Mouse (Mus musculus) lung, postnatal 0 days (tissue): ENCODE results near the gene Arrdc3. TPM values are rescaled to one million over a fixed set of nuclear protein-coding genes. Genes with fewer than 3 reads are reported as not detected.
"Not testable (repeated sequence)": the region's sequence is repeated elsewhere in the genome, so short reads cannot be mapped to it uniquely, and the experiment has no call there.

Experiments
- ATAC-seq: fragments of 200-750 bp; cut with Nextera tagmentation; 2 replicates; pipeline ENCODE4 v1.8.0; 2017; ENCODE audit warnings: moderate library complexity
- DNase-seq: peaks from one replicate; pipeline ENCODE4 v3.0.0-alpha.2; 2016; ENCODE audit warnings: low spot score
- H3K27ac ChIP-seq: fragments of 300-500 bp; sonication (generic); 2 replicates; pipeline ENCODE4 v1.5.1; 2014; ENCODE audit warnings: antibody characterized with exemption, mild to moderate bottlenecking, low read length, mixed read lengths
- H3K27me3 ChIP-seq: fragments of 300-500 bp; sonication (generic); replicated peaks from 2 replicates; pipeline ENCODE4 v1.6.1; 2014; ENCODE audit warnings: low read length, mixed read lengths; ENCODE audit not compliant: insufficient read depth
- H3K36me3 ChIP-seq: fragments of 300-500 bp; sonication (generic); 2 replicates; pipeline ENCODE4 v1.6.1; 2014; ENCODE audit warnings: low read length, mixed read lengths; ENCODE audit not compliant: insufficient read depth
- H3K4me1 ChIP-seq: fragments of 300-500 bp; sonication (generic); 2 replicates; pipeline ENCODE4 v1.6.1; 2014; ENCODE audit warnings: antibody characterized with exemption, low read depth, low read length, mixed read lengths; ENCODE audit not compliant: insufficient read depth
- H3K4me2 ChIP-seq: fragments of 300-500 bp; sonication (generic); replicated peaks from 2 replicates; pipeline ENCODE4 v1.6.1; 2014; ENCODE audit warnings: low read depth, mild to moderate bottlenecking, low read length, moderate library complexity, mixed read lengths
- H3K4me3 ChIP-seq: fragments of 300-500 bp; sonication (generic); 2 replicates; pipeline ENCODE4 v1.5.1; 2014; ENCODE audit warnings: low read depth, low read length
- H3K9ac ChIP-seq: fragments of 300-500 bp; sonication (generic); replicated peaks from 2 replicates; pipeline ENCODE4 v1.6.1; 2014; ENCODE audit warnings: low read depth, mild to moderate bottlenecking
- H3K9me3 ChIP-seq: fragments of 300-500 bp; sonication (generic); 2 replicates; pipeline ENCODE4 v1.6.1; 2016; ENCODE audit warnings: low read length, mixed read lengths
- CTCF ChIP-seq: IDR thresholded peaks from 2 replicates; pipeline ENCODE4 v1.5.1; 2016; ENCODE audit warnings: antibody characterized with exemption, mild to moderate bottlenecking
- EP300 ChIP-seq: IDR thresholded peaks from 2 replicates; pipeline ENCODE4 v1.6.1; 2016; ENCODE audit warnings: antibody characterized with exemption, mild to moderate bottlenecking, control low read depth
- WGBS: fragments of 180-500 bp; shearing (Covaris S2); extraction: QIAGEN DNeasy Blood & Tissue Kit; methylation state at CpG from one replicate; pipeline ENCODE4 v1.1.7; 2014; 5-methylcytosine and 5-hydroxymethylcytosine counted together
- polyA plus RNA-seq: library from polyadenylated mRNA; unstranded; fragments of >200 nt; fragmentation: Nextera tagmentation; extraction: Ambion mirVana; gene quantifications from 2 replicates; pipeline ENCODE4 v1.2.1, GENCODE M21; 2015

Gene Arrdc3
- polyA plus RNA-seq, 1 experiment from 2014 or later = 59.5 TPM

- no peak for ATAC-seq
- Histone ChIP-seq H3K4me3 (peak overlapping the region; percentile 63), H3K9me3 (no peaks in the 10 kb centered on the region), H3K4me2 (peak overlapping the region; percentile 62), H3K27ac (peak overlapping the region; percentile 99), H3K36me3 (peaks cover 20% of the 10 kb centered on the region), H3K9ac (peak overlapping the region; percentile 90), H3K4me1 (peaks cover 2% of the 10 kb centered on the region; the same call in 1 of the 2 replicates), H3K27me3 (no peaks in the 10 kb centered on the region)
- TF ChIP-seq EP300 (no peak), CTCF (no peak)
- DNase-seq = peak; percentile 26
- whole genome bisulfite sequencing = 6% methylated on average over 6 of the region's 6 CpGs
These were observed 3.6 kb downstream of the Arrdc3 start for GRCm38 (mm10) chr13:80886664-80887210.

GRCm38 (mm10) chr13:80887842-80888241 lies 4.7 kb downstream of the Arrdc3 start:
- H3K4me2 ChIP-seq = no peak overlapping the region
- no peak overlapping the region for H3K4me3 ChIP-seq
- no peak for ATAC-seq
- H3K36me3 ChIP-seq = peaks cover 27% of the 10 kb centered on the region
- TF ChIP-seq CTCF (no peak), EP300 (peak; percentile 95)
- H3K4me1 ChIP-seq = no peaks in the 10 kb centered on the region
- 31% methylated on average over 2 of the region's 2 CpGs for WGBS
- no peaks in the 10 kb centered on the region for H3K27me3 ChIP-seq
- no peak overlapping the region; the same call in 1 of the 2 replicates for H3K27ac ChIP-seq
- DNase-seq = peak; percentile 40
- no peak overlapping the region for H3K9ac ChIP-seq
- no peaks in the 10 kb centered on the region for H3K9me3 ChIP-seq

- H3K4me1 ChIP-seq, H3K9ac ChIP-seq, H3K4me3 ChIP-seq, H3K9me3 ChIP-seq, H3K27me3 ChIP-seq, H3K27ac ChIP-seq, H3K4me2 ChIP-seq, ATAC-seq, DNase-seq: not testable (repeated sequence)
- 84% methylated on average over 3 of the region's 3 CpGs for WGBS
- peaks cover 37% of the 10 kb centered on the region for H3K36me3 ChIP-seq
These were observed 11.7 kb downstream of the Arrdc3 start for GRCm38 (mm10) chr13:80894928-80895327.

- no peak overlapping the region for H3K9ac ChIP-seq
- H3K27ac ChIP-seq = no peak overlapping the region
- no peak for ATAC-seq
- no peaks in the 10 kb centered on the region for H3K27me3 ChIP-seq
- no peak for DNase-seq
- no peaks in the 10 kb centered on the region for H3K4me1 ChIP-seq
- no peak for TF ChIP-seq EP300
- TF ChIP-seq CTCF = no peak
- 67% methylated on average over 1 of the region's 1 CpGs for WGBS
- H3K4me2 ChIP-seq = no peak overlapping the region
- peaks cover 17% of the 10 kb centered on the region for H3K36me3 ChIP-seq
- H3K9me3 ChIP-seq = no peaks in the 10 kb centered on the region
- no peak overlapping the region for H3K4me3 ChIP-seq
These were observed 14.2 kb downstream of the Arrdc3 start for GRCm38 (mm10) chr13:80897411-80897810.

- peaks cover 12% of the 10 kb centered on the region for H3K36me3 ChIP-seq
- DNase-seq (no peak), ATAC-seq (no peak)
- H3K4me1 ChIP-seq = no peaks in the 10 kb centered on the region
- H3K9me3 ChIP-seq = no peaks in the 10 kb centered on the region
- no peak overlapping the region for H3K4me2 ChIP-seq
- H3K9ac ChIP-seq = no peak overlapping the region
- H3K27me3 ChIP-seq = no peaks in the 10 kb centered on the region
- no peak overlapping the region for H3K4me3 ChIP-seq
- WGBS = 84% methylated on average over 4 of the region's 4 CpGs
- no peak overlapping the region for H3K27ac ChIP-seq
- TF ChIP-seq EP300 (no peak), CTCF (no peak)
These were observed 14.9 kb downstream of the Arrdc3 start for GRCm38 (mm10) chr13:80898095-80898494.

- H3K9me3 ChIP-seq = no peaks in the 10 kb centered on the region
- H3K36me3 ChIP-seq = no peaks in the 10 kb centered on the region
- no peak overlapping the region for H3K4me3 ChIP-seq
- WGBS = 76% methylated on average over 2 of the region's 2 CpGs
- H3K4me1 ChIP-seq = no peaks in the 10 kb centered on the region
- no peak overlapping the region for H3K9ac ChIP-seq
- no peak overlapping the region for H3K4me2 ChIP-seq
- DNase-seq (no peak), ATAC-seq (no peak)
- no peak overlapping the region for H3K27ac ChIP-seq
- TF ChIP-seq EP300 (no peak), CTCF (no peak)
- H3K27me3 ChIP-seq = no peaks in the 10 kb centered on the region
These were observed 16.3 kb downstream of the Arrdc3 start for GRCm38 (mm10) chr13:80899435-80900029.
